Mouse (Mus musculus) forebrain, embryonic 15.5 days (tissue): ENCODE data around the gene Pigb. TPM values are rescaled to one million over a fixed set of nuclear protein-coding genes. Genes with fewer than 3 reads are reported as not detected.

Experiments
- microRNA-seq: library from miRNA; unstranded; fragments of <30 nt; microRNA quantifications from one replicate; pipeline ENCODE4, GENCODE M21; 2016
- polyA plus RNA-seq: library from polyadenylated mRNA; unstranded; fragments of >200 nt; fragmentation: Nextera tagmentation; extraction: Ambion mirVana; gene quantifications from 2 replicates; pipeline ENCODE4 v1.2.1, GENCODE M21; 2015

The Pigb gene
- polyA plus RNA-seq, 1 experiment from 2014 or later: 12.7 TPM

Small RNA genes lying within 50 kb of the gene (microRNA-seq; reads per million reads assigned to microRNA genes)
- not detected for gene Gm27353

Other genes with a start within 250 kb of the Pigb start
- 0.20 and 0.46 TPM in 2 replicates for gene Prtg, start 233.5 kb downstream of the Pigb start, polyA plus RNA-seq
- gene Pygo1, start 114.7 kb downstream of the Pigb start, polyA plus RNA-seq: 14.8 and 15.4 TPM in 2 replicates
- gene Dyx1c1, start 81.6 kb downstream of the Pigb start, polyA plus RNA-seq: 2.3 and 2.4 TPM in 2 replicates
- not detected in 2 replicates for gene Gm44503, start 81.5 kb downstream of the Pigb start, polyA plus RNA-seq
- gene Ccpg1os, start 55.0 kb downstream of the Pigb start, polyA plus RNA-seq: 21.5 and 23.8 TPM in 2 replicates
- 46.5 and 47.5 TPM in 2 replicates for gene Ccpg1, start 54.9 kb downstream of the Pigb start, polyA plus RNA-seq
- gene Rab27a, start 4.5 kb upstream of the Pigb start, polyA plus RNA-seq: 1.0 and 1.2 TPM in 2 replicates
- gene Khdc3, start 61.5 kb upstream of the Pigb start, polyA plus RNA-seq: not detected in 2 replicates
- not detected in 2 replicates for gene Gm20509, start 62.1 kb upstream of the Pigb start, polyA plus RNA-seq
- 123 and 125 TPM in 2 replicates for gene Rsl24d1, start 73.0 kb upstream of the Pigb start, polyA plus RNA-seq